Mouse (Mus musculus): Measurements from ENCODE around the gene Gm8947.
"Not testable (repeated sequence)": the region's sequence is repeated elsewhere in the genome, so short reads cannot be mapped to it uniquely, and the experiment has no call there.

Gene Gm8947

GRCm38 (mm10) chr1:151192075-151192474 lies at the start of gene Gm8947:
Gene Gm8947 (plus strand): TSS chr1:151192376.
- not testable (repeated sequence) for DNase-seq

DNA sequence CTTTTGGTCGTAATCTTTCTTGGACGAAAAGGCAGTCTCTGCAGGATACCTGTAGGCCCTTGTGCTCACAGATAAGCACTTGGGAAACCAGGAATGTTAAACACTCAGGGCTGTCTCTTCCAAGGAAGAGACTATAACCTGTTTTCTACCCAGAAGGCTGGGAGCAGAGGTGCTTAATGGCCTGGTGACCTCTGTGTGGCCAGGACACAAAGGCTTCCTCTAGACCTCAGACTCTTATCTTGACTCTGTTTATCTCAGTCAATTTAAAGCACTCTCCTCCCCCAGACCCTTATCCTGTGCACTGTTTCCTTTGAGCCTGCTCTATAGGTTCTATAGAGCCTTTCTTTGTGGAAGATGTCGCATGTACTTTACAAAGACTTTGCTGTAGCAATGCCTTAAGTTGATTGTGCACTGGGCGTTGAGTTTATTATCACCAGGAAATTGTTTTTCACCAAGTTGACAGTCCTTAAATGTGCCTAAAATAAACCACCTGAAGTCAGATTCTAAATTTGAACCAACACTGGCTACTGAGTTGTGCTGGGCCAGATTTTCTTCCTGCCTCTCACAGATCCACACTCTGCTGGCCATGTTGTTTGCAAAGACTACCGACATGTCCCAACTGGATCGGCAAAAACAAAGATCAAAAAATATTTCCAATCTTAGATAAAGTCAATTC lies 47.6 kb upstream of the Gm8947 start:
- DNase-seq: no peak

DNA sequence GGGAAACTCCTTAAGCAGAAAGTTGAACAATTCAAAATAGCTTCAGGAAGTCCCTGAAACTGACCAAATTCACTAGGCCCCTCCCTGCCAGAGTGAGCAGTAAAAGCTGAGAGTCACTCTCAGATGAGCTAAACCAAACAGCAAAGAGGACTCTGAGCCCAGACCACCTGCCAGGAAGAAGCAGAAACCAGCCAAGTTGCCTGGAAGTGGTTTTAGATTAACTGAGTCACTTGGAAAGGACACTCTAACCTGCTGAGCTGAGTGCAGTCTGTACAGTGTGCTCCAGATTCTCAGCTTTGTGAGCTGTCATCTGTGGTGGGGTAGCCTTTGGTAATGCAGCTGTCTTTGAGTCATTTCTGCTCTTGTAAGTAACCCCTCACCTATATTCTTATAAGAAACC lies 44.4 kb upstream of the Gm8947 start:
- no peak for DNase-seq

DNA sequence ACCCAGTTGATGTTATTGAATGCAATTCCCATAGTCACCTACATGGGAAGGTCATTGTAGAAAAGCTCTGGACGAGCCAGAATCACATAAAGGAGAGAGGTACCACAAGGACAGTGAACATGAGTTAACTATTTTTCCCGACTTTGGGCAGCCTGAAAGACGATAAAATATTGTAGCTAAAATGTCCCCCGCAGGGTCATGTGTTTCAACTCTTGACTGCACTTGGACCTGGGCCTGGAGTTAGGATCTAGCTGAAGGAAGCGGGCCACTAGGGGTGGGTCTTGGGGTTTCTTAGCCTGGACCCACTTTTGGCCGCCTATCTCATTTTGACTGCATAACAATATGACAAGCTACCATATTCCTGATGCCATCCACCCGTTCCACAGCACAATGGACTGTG lies 42.0 kb upstream of the Gm8947 start:
- no peak for DNase-seq

- DNase-seq: no peak
Measured at GRCm38 (mm10) chr1:151151089-151151488, 41.1 kb upstream of the Gm8947 start.

DNA sequence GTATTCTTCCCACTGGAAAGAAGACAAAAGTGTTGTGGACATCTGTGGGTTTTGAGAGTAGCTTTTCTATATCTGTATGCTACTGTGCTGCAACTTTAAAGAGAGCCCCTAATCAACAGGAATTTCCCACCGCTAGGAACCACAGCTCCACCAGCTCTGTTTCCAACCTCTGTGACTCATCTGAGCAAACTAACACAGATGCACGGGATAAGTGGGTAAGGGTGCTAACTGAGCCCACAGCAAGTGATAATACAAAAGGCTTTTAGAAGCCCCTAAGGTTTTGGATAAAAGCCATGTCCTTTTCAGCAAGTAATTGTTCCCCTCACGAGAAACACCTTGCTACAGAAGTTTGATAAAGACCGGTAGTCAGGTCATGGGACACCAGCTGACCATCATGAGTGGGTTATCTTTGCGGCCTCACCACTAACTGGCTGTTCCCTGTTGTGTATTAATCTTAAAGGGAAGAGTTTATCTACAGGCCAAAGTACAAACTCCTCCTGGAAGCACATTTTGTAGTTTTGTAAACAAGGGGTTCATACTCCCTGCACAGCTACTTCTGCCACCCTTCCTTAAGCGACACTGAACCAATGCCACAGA lies 39.0 kb upstream of the Gm8947 start:
- no peak for DNase-seq

DNA sequence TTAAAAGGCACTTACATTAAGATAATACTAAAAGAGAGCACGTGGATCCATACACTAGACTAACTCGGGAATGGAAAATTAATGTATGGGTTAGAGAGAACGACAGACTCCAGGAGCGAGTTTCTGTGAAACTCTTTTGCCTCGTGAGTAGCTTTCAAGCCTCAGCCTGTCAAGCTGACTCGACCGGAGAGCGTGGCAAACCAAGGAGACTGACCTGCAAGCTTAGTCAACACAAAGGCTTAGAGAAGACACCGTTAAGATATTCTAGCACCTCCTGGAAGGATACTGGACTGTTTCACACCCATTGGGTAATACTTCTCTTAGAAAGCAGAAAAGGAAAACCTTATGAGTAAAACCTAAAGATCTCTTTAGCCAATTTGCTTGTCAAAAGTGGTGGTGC lies 38.0 kb upstream of the Gm8947 start:
- DNase-seq: not testable (repeated sequence)

DNA sequence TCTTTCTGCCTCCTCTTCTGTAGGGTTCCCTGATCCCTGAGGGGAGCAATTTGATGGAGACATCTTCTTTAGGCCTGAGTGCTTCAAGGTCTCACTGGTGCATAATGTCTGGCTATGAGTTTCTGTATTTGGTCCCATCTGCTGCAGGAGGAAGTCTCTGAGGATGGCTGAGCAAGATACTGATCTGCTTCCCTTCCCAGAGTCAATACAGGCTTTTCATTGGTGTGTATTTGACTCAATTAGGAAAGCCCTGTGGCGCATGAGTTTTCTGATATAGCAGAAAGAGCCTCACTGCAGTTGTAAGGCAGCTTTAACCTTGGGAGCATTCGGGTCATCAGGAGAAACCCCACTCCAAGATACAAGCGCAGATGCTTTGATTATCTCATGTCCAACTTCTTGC lies 36.0 kb upstream of the Gm8947 start:
- no peak for DNase-seq

DNA sequence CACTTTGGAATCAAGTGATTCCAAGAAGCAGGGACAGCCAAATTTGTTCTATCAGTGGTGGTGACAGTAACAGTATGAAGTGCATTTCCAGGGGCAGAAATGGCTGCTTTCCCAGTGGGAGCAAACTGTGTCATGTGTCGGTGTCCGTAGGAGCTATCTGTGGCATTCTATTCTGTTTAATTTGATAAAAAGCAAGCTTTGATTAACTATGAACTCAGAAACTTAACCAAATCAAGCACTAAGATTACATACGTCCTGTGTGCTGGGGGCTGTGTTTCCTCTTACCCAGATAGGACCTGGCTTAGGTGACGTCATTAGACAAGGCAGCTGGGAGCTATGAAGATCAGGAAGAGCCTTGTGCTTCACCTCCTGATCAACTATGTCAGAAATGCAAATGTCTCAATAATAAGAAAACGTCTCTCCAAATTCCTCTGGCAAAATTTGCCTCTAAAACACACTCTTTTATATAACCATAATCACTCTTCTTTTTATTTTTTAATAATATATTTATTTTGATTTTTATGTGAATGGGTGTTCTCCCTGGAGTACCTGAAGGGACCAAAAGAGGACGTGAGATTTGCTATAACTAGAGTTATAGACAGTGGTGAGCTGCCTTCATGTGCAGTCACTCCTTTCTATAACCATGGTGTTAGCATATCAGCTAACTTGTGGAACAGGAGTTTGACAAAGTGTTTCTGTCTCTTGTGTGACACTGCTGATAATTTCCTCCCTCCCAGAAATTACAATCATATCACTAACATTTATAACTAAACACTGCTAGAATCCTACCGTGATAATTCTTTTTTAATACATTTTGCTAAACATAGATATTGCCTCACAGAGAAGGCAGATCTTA lies 35.2 kb upstream of the Gm8947 start:
- no peak for DNase-seq

GRCm38 (mm10) chr1:151157963-151158856 lies 34.0 kb upstream of the Gm8947 start:
- DNase-seq: no peak

- DNase-seq: no peak
Measured at GRCm38 (mm10) chr1:151158857-151159510, 33.2 kb upstream of the Gm8947 start.

- no peak for DNase-seq
Measured at GRCm38 (mm10) chr1:151166031-151166430, 26.1 kb upstream of the Gm8947 start.

- no peak for DNase-seq
Measured at GRCm38 (mm10) chr1:151167297-151168047, 24.7 kb upstream of the Gm8947 start.

- no peak for DNase-seq
Measured at GRCm38 (mm10) chr1:151168637-151169036, 23.5 kb upstream of the Gm8947 start.

GRCm38 (mm10) chr1:151171572-151172461 lies 20.4 kb upstream of the Gm8947 start:
- no peak for DNase-seq

- peak in 1 of 2 experiments; percentile 11 for DNase-seq
Measured at GRCm38 (mm10) chr1:151177030-151177936, 14.9 kb upstream of the Gm8947 start.

DNA sequence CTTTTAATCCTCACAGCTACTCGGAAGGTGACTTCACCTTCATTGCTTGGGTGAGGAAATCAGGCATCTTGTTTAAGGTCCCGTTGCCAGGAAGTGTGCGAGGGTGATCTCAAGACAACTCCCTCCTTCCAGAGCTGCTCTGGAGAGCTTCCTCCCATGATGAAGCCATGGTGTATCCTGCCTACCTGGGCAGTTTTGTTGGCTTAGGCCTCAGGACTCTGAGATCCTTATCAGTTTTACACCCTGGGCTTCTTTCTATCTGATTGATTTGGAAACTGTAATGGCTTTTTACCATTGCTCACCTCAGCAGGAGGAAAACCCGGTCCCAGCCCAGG lies 14.3 kb upstream of the Gm8947 start:
- no peak for DNase-seq

DNA sequence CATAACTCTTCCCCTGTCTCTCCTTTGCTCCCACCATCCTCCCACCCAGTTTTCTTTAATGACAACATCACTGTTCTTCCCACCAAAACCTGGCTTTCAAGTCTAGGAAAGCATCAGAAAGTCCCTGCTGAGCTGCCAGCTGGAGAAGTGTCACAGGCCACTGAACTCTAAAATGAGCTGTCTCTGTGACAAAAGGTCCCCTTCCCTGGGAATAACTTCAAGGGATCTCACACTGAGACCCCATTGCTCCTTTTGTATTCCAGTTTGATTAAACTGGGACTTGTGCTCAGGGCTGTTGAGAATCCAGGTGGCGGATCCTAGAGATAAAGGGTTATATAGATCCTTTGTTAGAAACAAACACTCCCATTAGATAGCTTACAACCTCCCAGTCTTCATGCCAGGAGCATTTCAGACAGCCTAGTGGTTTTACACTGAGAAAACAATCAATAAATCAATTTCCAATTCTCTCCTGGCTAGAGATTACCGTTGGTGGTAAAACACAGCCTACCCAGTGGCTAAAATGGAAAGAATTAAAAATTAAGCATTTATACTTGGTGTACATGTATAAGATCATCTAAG lies 13.6 kb upstream of the Gm8947 start:
- DNase-seq: no peak

- no peak for DNase-seq
Measured at GRCm38 (mm10) chr1:151180167-151180566, 12.0 kb upstream of the Gm8947 start.
